Mouse (Mus musculus): ENCODE measurements around the gene Elp5. TPM values are rescaled to one million over a fixed set of nuclear protein-coding genes. Genes with fewer than 3 reads are reported as not detected.

The Elp5 gene
- 24.4 and 37.8 TPM in 2 replicates for polyA plus RNA-seq (2012; rRNA removed)

DNA sequence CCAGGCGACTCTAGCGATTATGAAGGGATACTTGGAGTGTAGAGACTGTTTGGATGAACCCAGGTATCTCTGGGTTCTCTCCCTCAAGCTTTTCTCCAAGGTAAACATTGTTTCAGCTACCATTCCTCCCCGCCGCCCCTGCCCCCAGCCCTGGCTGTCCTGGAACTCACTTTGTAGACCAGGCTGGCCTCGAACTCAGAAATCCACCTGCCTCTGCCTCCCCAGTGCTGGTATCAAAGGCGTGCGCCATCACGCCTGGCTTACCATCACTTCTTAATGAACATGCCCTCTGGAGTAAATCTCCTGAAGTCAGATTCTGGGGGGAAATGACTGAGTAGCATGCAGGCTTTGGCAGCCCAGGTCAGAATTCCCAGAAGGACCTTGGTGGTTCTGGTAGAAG is at the start of gene Elp5:
Gene Elp5, minus strand, starts transcription at position 293 of the 400 bp plus-strand sequence.
- TF ChIP-seq CTCF (IDR thresholded peaks at IDR 0.05; ENCODE audit: extremely low read depth, insufficient read length, insufficient replicate concordance, low read depth, low read length) (no peak), POLR2A (IDR thresholded peaks at IDR 0.05; ENCODE audit: low read depth, low read length) (no peak)
- 41% methylated on average over 8 of the region's 8 CpGs for WGBS
- H3K36me3 ChIP-seq (ENCODE audit: control insufficient read depth, insufficient read depth, low read length): peaks cover 26% of the 10 kb centered on the region
- peak within 1 kb of the TSS; percentile 87 for H3K4me3 ChIP-seq (ENCODE audit: low read depth, low read length)
- H3K27me3 ChIP-seq (ENCODE audit: control insufficient read depth, insufficient read depth, low read length): no peaks in the 10 kb centered on the region
- peaks cover 8% of the 10 kb centered on the region; the same call in 1 of the 2 replicates for H3K4me1 ChIP-seq (ENCODE audit: control insufficient read depth, insufficient read depth, insufficient read length, low read length)
- peak within 1 kb of the TSS; percentile 51 for H3K27ac ChIP-seq (ENCODE audit: insufficient read depth, low read depth, low read length)

DNA sequence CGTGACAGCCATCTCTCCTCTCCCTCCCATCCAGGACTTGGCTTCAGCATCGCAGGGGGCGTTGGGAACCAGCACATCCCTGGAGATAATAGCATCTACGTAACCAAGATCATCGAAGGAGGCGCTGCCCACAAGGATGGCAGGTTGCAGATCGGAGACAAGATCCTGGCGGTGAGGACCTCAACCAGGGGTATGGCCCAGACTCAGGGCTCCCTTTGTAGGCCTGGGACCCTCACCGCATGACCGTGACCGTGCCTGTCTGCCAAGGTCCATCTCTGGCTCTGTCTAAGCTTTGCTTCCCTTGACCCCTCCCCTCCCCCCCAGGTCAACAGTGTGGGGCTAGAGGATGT is 49.0 kb upstream of the Elp5 start:
- Histone ChIP-seq H3K4me3 (ENCODE audit: low read depth, low read length) (no peak overlapping the region), H3K27ac (ENCODE audit: insufficient read depth, low read depth, low read length) (no peak overlapping the region), H3K27me3 (ENCODE audit: control insufficient read depth, insufficient read depth, low read length) (peaks cover under 1% of the 10 kb centered on the region; the same call in 1 of the 2 replicates), H3K4me1 (ENCODE audit: control insufficient read depth, insufficient read depth, insufficient read length, low read length) (peaks cover 10% of the 10 kb centered on the region), H3K36me3 (ENCODE audit: control insufficient read depth, insufficient read depth, low read length) (no peaks in the 10 kb centered on the region)
- 94% methylated on average over 11 of the region's 11 CpGs for WGBS
- TF ChIP-seq CTCF (IDR thresholded peaks at IDR 0.05; ENCODE audit: extremely low read depth, insufficient read length, insufficient replicate concordance, low read depth, low read length) (no peak), POLR2A (IDR thresholded peaks at IDR 0.05; ENCODE audit: low read depth, low read length) (no peak)

DNA sequence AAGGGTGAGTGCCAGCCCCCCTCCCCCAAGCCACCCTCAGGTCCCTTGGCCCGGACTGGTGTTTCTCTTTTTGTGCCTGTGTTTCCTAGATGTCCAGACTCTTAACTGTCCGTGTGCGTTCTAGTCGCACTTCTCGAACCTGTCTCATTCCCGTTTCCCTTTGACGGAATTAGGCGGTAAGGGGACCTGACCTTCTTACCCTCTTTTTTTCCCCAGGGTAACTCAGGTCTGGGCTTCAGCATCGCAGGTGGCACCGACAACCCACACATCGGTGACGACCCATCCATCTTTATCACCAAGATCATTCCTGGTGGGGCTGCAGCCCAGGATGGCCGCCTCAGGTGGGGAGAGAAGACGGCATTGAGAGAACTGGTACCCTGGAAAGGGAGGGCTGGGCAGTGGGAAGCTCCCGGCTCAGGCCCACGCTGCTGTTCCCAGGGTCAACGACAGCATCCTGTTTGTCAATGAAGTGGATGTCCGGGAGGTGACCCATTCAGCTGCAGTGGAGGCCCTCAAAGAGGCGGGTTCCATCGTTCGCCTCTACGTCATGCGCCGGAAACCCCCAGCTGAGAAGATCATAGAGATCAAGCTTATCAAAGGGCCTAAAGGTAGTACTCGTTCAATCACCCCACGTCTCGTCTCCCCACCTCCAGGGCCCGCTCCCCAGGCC is 48.5 kb upstream of the Elp5 start:
- peaks cover 5% of the 10 kb centered on the region; the same call in 1 of the 2 replicates for H3K27me3 ChIP-seq (ENCODE audit: control insufficient read depth, insufficient read depth, low read length)
- H3K4me1 ChIP-seq (ENCODE audit: control insufficient read depth, insufficient read depth, insufficient read length, low read length): peaks cover 10% of the 10 kb centered on the region
- no peak overlapping the region for H3K4me3 ChIP-seq (ENCODE audit: low read depth, low read length)
- H3K27ac ChIP-seq (ENCODE audit: insufficient read depth, low read depth, low read length): no peak overlapping the region
- H3K36me3 ChIP-seq (ENCODE audit: control insufficient read depth, insufficient read depth, low read length): no peaks in the 10 kb centered on the region
- TF ChIP-seq POLR2A (IDR thresholded peaks at IDR 0.05; ENCODE audit: low read depth, low read length) (no peak), CTCF (IDR thresholded peaks at IDR 0.05; ENCODE audit: extremely low read depth, insufficient read length, insufficient replicate concordance, low read depth, low read length) (no peak)
- WGBS: 89% methylated on average over 28 of the region's 28 CpGs

DNA sequence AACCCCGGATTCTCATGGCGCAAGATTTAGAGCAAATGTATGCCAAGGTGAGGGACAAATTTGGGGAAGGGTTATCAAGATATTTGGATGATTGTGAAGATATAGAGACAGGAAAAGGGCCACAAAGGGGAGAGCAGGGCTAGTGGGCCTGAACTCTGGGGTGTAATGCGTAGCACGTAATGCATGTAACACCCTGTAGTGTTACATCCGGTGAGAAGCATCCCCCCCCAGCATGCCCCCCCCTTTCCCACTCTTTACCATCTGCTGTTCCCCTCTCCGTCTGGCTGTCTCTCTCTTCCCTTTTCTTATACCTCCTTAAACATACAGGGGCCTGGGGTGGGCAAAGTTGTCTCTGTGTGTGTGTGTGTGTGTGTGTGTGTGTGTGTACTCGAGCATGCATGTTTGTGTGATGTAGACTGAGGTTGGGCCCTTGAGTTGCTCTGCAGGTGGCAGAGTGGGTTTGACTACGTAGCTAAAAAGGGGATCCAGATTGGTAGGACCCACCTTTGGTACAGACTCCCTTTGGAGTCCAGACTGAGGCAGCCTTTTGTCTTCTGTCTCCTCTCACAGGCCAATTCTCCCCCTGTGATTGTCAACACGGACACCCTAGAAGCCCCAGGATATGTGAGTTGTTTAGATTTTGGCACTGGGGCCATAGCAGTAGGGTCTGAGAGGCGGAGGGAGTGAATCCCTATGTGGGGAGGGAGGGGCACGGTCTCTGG is 47.7 kb upstream of the Elp5 start:
- Histone ChIP-seq H3K27ac (ENCODE audit: insufficient read depth, low read depth, low read length) (no peak overlapping the region), H3K4me3 (ENCODE audit: low read depth, low read length) (no peak overlapping the region), H3K4me1 (ENCODE audit: control insufficient read depth, insufficient read depth, insufficient read length, low read length) (peaks cover 10% of the 10 kb centered on the region), H3K27me3 (ENCODE audit: control insufficient read depth, insufficient read depth, low read length) (peaks cover 7% of the 10 kb centered on the region; the same call in 1 of the 2 replicates), H3K36me3 (ENCODE audit: control insufficient read depth, insufficient read depth, low read length) (no peaks in the 10 kb centered on the region)
- WGBS: 47% methylated on average over 11 of the region's 11 CpGs
- TF ChIP-seq CTCF (IDR thresholded peaks at IDR 0.05; ENCODE audit: extremely low read depth, insufficient read length, insufficient replicate concordance, low read depth, low read length) (no peak), POLR2A (IDR thresholded peaks at IDR 0.05; ENCODE audit: low read depth, low read length) (no peak)

DNA sequence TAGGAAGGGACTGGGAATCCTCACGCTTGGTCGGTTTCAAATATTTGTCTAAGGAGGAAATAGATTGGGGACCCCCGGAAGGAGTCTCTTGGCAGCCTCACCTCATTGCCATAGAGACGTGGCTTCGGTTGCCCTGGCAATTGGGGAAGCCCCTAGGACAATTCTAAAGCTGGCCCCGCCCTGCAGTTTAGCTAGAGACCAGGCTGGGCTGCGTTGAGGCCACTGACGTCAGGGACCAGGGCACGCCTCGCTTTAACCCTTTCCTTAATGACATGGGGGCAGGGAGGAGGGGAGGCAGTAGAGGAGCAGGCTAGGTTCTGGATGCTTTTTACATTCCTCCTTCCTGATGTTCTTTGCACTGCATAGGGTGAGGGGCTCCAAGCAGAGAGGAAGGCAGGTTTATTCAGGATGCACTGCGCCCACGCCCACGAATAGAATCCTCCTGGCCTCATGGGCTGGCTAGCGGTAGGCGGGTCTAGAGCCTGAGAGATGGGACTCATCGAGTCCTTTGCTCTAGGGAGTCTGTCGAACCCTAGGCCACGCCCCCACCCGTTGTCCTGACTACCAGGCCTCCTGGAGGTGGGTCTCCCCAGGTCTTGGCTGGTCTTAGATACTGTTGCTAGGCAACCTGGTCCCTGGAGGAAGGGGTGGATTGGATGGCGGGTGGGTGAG is 46.9 kb upstream of the Elp5 start:
- peaks cover 7% of the 10 kb centered on the region; the same call in 1 of the 2 replicates for H3K27me3 ChIP-seq (ENCODE audit: control insufficient read depth, insufficient read depth, low read length)
- H3K4me3 ChIP-seq (ENCODE audit: low read depth, low read length): peak overlapping the region; percentile 19
- no peak for TF ChIP-seq CTCF (IDR thresholded peaks at IDR 0.05; ENCODE audit: extremely low read depth, insufficient read length, insufficient replicate concordance, low read depth, low read length)
- TF ChIP-seq POLR2A (IDR thresholded peaks at IDR 0.05; ENCODE audit: low read depth, low read length): no peak
- H3K36me3 ChIP-seq (ENCODE audit: control insufficient read depth, insufficient read depth, low read length): no peaks in the 10 kb centered on the region
- peak overlapping the region; percentile 15; the same call in 1 of the 2 replicates for H3K27ac ChIP-seq (ENCODE audit: insufficient read depth, low read depth, low read length)
- WGBS: 5% methylated on average over 20 of the region's 20 CpGs
- peaks cover 10% of the 10 kb centered on the region for H3K4me1 ChIP-seq (ENCODE audit: control insufficient read depth, insufficient read depth, insufficient read length, low read length)

GRCm38 (mm10) chr11:70028401-70029129 is 46.2 kb upstream of the Elp5 start:
- WGBS: 21% methylated on average over 12 of the region's 12 CpGs
- H3K4me1 ChIP-seq (ENCODE audit: control insufficient read depth, insufficient read depth, insufficient read length, low read length): peaks cover 10% of the 10 kb centered on the region
- H3K36me3 ChIP-seq (ENCODE audit: control insufficient read depth, insufficient read depth, low read length): no peaks in the 10 kb centered on the region
- no peak overlapping the region for H3K4me3 ChIP-seq (ENCODE audit: low read depth, low read length)
- peak overlapping the region; percentile 15; the same call in 1 of the 2 replicates for H3K27ac ChIP-seq (ENCODE audit: insufficient read depth, low read depth, low read length)
- TF ChIP-seq CTCF (IDR thresholded peaks at IDR 0.05; ENCODE audit: extremely low read depth, insufficient read length, insufficient replicate concordance, low read depth, low read length) (no peak), POLR2A (IDR thresholded peaks at IDR 0.05; ENCODE audit: low read depth, low read length) (no peak)
- H3K27me3 ChIP-seq (ENCODE audit: control insufficient read depth, insufficient read depth, low read length): peaks cover 12% of the 10 kb centered on the region
